Mouse (Mus musculus) adrenal gland, postnatal 36 days (tissue): ENCODE results near the gene Gm11444. TPM values are rescaled to one million over a fixed set of nuclear protein-coding genes. Genes with fewer than 3 reads are reported as not detected.

ENCODE experiments used
- DNase-seq, 2 experiments: peaks; one replicate each; pipeline ENCODE4 v3.0.0; 2021; ENCODE audit warnings: mixed read lengths in 1 of 2
- total RNA-seq, 2 experiments: library from RNA; stranded (reverse); gene quantifications; 2 replicates each; pipeline ENCODE4 v1.2.3; 2021

Gm11444 gene
- total RNA-seq, 2 experiments from 2014 or later = not detected

DNA sequence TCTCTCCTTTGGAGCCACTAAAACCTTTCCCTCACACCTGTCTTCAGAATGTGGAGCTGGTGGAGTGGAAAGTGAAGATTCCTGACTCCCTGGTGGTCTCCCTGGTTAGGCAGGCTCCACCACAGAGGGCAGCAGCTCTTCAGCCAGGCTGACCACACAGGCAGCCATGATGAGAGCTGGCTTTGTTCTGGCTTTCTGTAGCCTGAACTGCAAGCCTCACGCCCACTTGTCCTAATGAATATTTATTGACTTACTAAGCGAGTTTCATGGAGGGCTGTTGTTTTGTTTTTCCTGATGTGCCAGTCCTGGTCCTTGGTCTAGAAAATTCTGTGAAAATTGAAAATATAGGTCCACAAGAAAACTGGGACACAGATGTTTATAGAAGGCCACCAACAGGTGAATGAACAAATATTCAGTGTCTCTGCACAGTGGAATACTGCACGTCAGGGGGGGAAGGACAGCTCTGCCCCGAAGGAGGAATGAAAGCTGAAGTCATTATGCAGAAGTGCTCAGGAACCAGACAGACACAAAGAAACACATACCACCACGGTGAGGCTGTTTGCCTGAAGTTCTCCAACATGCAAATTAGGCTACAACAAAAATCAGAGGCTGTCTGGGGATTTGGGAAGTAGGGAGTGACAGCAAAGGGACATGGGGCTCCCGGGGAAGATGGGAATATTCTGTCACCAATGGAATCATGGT is 8.0 kb upstream of the Gm11444 start:
- no peak for DNase-seq

DNA sequence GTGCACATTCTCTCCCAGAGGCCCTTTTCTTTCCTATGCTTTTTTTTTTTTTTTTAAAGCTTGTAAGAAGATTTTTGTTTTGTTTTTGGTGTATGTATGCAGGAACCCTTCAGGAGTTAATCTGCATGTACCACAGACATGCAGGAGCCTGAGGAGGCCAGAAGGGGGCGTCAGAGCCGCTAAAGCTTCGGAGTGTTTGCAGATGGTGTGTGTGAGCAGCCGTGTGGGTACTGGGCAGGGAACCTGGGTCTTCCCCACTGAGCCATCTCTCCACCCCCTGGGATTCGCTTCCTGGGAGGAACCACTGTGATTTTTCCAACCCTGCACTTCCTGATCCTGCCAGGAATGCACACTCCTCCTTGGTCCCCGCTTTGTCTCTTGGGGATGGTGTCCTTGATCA is 625 bp upstream of the Gm11444 start:
- DNase-seq = no peak

- peak; percentile 77 to 82 for DNase-seq
Observed at GRCm38 (mm10) chr11:85849037-85849436, 1.1 kb downstream of the Gm11444 start.

GRCm38 (mm10) chr11:85846509-85846908 is 3.6 kb downstream of the Gm11444 start:
- no peak for DNase-seq

GRCm38 (mm10) chr11:85845921-85846320 is 4.2 kb downstream of the Gm11444 start:
- DNase-seq = peak in 1 of 2 experiments; percentile 59

DNA sequence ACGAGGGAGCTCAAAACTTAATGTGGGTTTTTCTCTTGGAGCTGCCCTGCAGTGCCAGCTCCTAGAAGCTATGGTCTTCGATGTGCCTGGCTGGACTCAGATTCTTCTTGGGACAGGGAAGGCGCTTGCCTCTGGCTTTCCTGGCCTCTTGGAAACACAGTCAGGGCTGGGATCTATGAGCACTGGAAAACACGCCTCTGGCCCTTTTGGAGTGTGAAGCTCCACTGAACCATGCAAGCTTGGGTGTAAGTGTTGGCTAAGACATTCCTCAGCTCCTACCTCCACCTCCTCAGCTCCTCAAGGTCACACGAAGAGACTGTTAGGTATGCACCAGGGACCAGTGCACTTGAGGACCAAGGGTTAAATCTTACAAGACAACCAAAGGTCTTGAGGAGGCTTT is 5.2 kb downstream of the Gm11444 start:
- DNase-seq = no peak

- peak; percentile 95 to 97 for DNase-seq
Observed at GRCm38 (mm10) chr11:85844144-85844965, 5.8 kb downstream of the Gm11444 start.

GRCm38 (mm10) chr11:85843347-85843692 is 6.8 kb downstream of the Gm11444 start:
- peak; percentile 85 to 92 for DNase-seq

DNA sequence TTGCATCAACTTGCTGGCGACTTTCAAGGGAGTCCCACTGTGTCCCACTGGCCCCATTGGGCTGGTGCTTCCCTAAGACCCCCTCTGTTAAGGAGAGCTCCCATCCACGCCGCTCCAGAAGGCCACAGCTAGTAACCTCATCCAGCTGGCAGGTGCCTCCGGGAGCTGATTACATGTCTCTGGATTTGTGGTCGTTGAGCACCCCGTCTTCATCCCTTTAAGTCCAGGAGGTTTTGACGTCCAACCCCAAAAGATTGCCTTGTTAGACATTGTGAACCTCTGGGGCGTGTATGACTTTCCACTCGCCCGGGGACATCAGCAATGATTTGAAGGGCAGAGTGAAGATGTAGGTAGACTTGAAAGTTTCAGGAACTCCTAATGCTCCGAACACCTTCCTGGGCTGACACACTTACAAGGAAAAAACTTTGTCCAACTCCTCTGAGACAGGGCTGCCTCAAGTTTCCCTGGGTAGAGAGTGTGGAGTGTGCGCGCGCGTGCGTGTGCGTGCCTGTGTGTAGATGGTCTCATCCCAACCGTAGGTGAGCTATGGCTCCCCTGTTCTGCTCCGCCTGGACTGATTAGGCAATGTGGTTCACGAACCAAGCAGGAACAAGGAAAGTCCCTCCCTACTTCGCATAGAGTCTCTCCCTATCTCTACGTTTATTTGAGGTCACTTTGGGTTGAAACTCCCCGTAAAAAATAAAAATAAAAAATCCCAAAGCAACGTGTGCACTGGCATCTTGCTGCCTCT is 7.4 kb downstream of the Gm11444 start:
- peak in 1 of 2 experiments; percentile 32 for DNase-seq

GRCm38 (mm10) chr11:85841980-85842379 is 8.2 kb downstream of the Gm11444 start:
- DNase-seq = peak; percentile 80 to 91

DNA sequence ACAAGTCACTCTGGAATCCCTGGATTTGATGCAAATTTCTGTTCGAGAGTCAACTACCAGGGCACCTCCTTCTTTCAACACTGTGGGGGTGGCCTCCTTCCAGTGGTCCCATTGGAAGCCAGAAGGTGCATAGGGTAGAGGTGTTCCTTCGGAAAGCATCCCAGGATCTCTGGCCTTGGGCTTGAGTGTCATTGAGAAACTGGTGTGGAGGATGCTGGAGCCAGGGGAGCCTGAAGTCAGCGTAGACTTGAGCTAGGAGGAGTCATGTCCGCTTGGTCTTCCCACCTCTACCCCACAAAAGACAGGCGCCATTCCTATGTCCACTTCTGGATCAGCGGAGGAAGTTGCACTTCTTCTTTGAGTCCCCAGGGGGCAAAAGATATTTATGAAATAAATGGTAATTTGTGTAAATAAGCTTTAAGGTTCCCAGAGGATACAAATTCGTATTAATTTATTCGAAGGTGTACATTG is 8.9 kb downstream of the Gm11444 start:
- no peak for DNase-seq

DNA sequence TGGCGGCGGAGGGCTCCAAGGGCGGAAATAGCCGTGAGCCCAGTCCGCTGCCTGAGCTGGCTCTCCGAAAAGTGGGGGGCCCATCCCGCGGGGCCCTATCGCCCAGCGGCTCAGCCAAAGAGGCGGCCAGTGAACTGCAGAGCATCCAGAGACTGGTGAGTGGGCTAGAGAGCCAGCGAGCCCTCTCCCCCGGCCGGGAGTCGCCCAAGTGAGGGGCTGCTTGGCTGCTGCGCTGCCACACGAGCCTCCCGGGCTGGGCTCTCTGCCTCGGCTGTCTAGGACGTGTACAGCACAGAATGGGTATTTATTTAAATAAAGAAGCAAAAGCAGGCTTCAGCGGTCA is 9.4 kb downstream of the Gm11444 start:
- DNase-seq = peak in 1 of 2 experiments; percentile 51

DNA sequence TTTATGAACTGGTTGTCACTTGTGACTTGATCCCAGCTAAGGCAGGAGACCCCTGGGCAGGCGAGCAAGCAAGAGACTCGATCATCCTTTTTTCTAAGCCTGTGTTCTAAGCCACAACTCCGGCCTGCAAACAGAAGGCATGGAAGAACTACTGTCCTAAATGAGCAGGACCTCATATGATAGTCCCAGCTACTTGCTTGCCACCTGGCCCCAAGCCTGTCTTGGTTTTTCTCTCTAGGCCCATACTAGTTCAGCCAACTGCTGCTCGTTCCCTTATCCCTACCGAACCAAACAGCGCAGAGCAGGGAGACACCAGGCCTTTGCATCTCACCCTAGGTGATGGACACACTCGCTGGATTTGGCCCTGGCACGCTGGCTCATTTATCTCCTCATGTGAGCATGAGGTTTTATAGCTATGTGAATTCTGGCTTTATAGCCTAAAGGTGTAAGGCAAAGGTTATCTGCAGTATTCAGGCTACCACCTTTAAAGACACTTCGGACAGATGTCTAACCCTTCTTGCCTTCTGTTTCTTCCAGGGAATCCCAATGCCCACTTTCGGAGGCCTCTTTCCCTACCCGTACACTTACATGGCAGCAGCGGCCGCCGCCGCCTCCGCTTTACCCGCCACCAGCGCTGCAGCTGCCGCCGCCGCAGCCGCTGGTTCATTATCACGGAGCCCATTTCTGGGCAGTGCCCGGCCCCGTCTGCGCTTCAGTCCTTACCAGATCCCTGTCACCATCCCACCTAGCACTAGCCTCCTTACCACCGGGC is 9.9 kb downstream of the Gm11444 start:
- no peak for DNase-seq

DNA sequence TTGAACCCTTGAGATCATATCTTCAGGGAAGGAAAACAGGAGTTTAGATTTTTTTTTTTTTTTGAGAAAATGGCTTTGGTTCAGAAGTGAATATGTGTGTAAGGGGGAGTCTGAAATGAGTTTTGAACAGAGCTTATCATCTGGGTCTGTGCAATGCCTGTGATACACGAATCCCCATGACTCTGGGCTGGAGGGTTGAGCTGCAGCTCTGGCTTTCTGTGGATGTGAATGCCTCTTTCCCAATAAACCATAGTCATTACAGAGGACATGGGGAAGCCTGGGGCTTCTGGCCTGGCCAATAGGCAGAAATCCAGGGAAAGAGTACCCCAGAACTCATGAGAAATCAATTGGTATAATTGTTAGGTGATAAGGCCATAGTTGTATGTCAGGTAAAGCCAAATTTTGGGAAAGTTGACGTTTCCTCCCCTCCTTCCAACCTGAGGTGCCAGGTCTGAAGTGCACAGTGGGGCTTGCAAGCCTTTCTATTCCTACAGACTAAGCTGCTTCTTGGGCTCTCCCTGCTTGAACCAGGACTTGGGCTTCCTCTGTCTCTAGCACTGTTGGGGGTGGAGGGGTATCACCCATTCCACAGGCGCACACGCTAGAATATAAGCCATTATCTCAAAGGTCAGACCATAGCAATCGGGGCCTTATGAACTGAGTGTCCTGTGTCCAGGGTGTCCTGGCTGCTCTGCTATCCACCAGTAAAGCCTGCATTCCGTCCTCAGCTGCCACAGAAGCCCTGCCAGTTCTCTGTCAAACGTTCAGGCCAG is 10.7 kb downstream of the Gm11444 start:
- no peak for DNase-seq

DNA sequence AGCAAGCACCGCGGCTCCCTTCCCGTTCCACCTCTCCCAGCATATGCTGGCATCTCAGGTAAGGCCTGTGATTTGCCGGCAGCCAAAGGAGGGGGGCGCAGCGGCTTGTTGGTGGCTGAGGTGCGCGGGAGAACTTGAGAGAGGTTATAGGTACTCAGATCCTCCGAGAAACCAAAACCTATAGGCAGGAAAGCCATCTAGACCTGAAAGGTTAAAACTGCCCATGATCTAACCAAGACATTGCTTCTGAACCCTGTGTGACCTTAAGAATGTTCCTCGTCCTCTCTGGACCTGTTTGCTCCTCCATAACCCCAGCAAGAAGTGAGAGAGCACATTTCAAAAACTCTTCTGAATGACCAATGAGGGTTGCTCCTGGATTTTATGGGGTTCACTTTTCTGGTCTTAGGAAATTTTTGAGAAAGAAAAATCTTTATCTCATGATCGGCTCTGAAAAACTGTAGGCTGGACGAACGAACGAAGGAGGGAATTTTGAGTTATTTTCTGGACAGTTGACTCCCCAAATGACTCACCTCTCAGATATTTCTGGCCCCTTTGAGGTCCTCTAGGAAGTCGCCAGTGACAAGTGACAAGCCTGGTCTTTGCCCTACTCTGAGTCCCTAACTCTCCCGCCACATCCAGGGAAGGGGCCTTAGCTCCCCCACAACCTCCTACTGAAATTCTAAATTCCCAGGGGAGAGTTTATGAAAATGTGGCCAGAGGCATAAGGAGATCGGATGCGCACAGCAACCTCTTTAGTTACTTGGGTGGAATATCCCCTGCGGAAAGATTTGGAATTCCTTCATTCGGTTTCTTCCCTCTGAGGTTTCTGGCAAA is 11.5 kb downstream of the Gm11444 start:
- DNase-seq = peak in 1 of 2 experiments; percentile 27

DNA sequence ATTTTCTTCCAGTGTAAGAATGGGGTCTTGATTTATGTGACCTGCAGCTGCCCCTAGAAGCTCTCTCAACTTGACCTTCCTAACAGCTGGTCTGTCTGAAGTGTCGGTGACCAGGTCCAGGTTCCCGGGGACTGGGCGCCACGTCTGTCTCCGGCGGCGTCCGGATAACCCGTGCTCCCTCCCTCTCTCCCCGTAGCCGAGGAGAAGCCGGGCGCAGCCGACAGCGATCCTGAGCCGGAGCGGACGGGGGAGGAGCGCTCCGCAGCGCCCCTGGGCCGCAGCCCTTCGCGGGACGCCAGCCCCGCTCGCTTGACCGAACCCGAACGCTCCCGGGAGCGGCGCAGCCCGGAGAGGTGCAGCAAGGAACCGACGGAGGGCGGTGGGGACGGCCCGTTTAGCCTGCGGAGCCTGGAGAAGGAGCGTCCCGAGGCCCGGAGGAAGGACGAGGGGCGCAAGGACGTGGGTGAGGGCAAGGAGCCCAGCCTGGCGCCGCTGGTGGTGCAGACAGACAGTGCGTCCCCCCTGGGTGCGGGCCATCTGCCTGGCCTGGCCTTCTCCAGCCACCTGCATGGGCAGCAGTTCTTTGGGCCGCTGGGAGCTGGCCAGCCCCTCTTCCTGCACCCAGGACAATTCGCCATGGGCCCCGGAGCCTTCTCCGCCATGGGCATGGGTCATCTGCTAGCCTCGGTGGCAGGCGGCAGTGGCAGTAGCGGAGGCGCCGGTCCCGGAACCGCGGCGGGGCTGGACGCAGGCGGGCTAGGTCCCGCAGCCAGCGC is 12.3 kb downstream of the Gm11444 start:
- DNase-seq = peak in 1 of 2 experiments; percentile 45

DNA sequence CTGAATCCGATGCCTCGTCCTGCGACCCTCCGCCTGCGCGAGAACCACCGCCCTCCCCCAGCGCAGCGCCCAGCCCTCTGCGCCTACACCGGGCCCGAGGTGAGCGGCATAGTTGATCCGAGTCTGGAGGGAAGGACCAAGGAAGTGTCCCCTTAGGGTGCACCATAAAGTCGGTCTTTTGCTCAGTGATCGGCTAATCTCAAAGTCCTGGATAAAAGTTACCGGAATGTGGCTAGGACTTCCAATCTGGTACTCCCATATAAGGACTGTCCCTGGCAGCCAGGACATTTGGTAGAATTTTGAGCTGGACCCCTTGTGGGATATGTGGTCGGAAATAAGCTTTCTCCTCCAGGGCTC is 12.9 kb downstream of the Gm11444 start:
- peak in 1 of 2 experiments; percentile 37 for DNase-seq

- peak in 1 of 2 experiments; percentile 68 for DNase-seq
Observed at GRCm38 (mm10) chr11:85836523-85837290, 13.4 kb downstream of the Gm11444 start.
